Mouse (Mus musculus) 3134 (cell line): ENCODE measurements around the gene Gm49425.
A peak's percentile ranks its signal among the peaks of the same experiment; 100 is the strongest.

Experiments used
- DNase-seq: peaks from one replicate; pipeline ENCODE4 v3.0.0-alpha.2; 2011; ENCODE audit warnings: low spot score; ENCODE audit not compliant: insufficient read length; ENCODE audit errors: extremely low read depth

Gene Gm49425

GRCm38 (mm10) chr15:101492718-101493117 is 24.3 kb downstream of the Gm49425 start:
- no peak for DNase-seq

- DNase-seq, result no peak
Observed at GRCm38 (mm10) chr15:101491431-101491830, 25.6 kb downstream of the Gm49425 start, which contains the start of gene Krt83. Krt83 (minus strand) TSS chr15:101491512.

GRCm38 (mm10) chr15:101485911-101486635 is 31.0 kb downstream of the Gm49425 start:
- DNase-seq, result no peak

- no peak for DNase-seq
Observed at GRCm38 (mm10) chr15:101484939-101485338, 32.1 kb downstream of the Gm49425 start.

GRCm38 (mm10) chr15:101483646-101484045 is 33.4 kb downstream of the Gm49425 start:
- DNase-seq, result no peak

- no peak for DNase-seq
Observed at GRCm38 (mm10) chr15:101482056-101482455, 35.0 kb downstream of the Gm49425 start.

- DNase-seq, result no peak
Observed at GRCm38 (mm10) chr15:101479666-101480060, 37.4 kb downstream of the Gm49425 start.

GRCm38 (mm10) chr15:101479007-101479665 is 37.9 kb downstream of the Gm49425 start:
- DNase-seq, result no peak

- peak; percentile 68 for DNase-seq
Observed at GRCm38 (mm10) chr15:101472952-101473528, 44.0 kb downstream of the Gm49425 start, which contains the start of gene Krt86. Krt86 (plus strand) TSS chr15:101473478.

GRCm38 (mm10) chr15:101469093-101469492 is 48.0 kb downstream of the Gm49425 start:
- no peak for DNase-seq
